Mouse (Mus musculus) heart, embryonic 14.5 days (tissue): ENCODE measurements at regions not wholly inside any gene's neighbourhood (a gene's known extent, or its start where the extent isn't known, plus 50 kb on each side); places are given as distances from the start of the nearest gene placed in this dataset.
"Not testable (repeated sequence)": the region's sequence is repeated elsewhere in the genome, so short reads cannot be mapped to it uniquely, and the experiment has no call there.

ENCODE experiments used
- ATAC-seq: fragments of 200-750 bp; cut with Nextera tagmentation; 2 replicates; pipeline ENCODE4 v1.8.0; 2017; ENCODE audit warnings: low read depth, moderate TSS enrichment; ENCODE audit not compliant: insufficient number of reproducible peaks, insufficient read depth, low FRiP score
- H3K27ac ChIP-seq, 2 experiments: fragments of 200-500 bp in 1 of 2; fragments of 300-500 bp in 1 of 2; sonication (generic) in 1 of 2; replicated peaks in 1 of 2; 2 replicates each; pipeline ENCODE4 v1.5.1; 2012 to 2014; ENCODE audit warnings: low read depth in 2 of 2, low read length in 2 of 2, control low read depth in 1 of 2, mild to moderate bottlenecking in 1 of 2, mixed read lengths in 1 of 2; ENCODE audit not compliant: control insufficient read depth in 1 of 2, insufficient read depth in 1 of 2
- H3K27me3 ChIP-seq: fragments of 300-500 bp; sonication (generic); 2 replicates; pipeline ENCODE4 v1.6.1; 2014; ENCODE audit warnings: mild to moderate bottlenecking, low read length, control low read depth; ENCODE audit not compliant: control insufficient read depth, insufficient read depth
- H3K36me3 ChIP-seq: fragments of 300-500 bp; sonication (generic); 2 replicates; pipeline ENCODE4 v1.6.1; 2014; ENCODE audit warnings: mild to moderate bottlenecking, control low read depth, low read length, mixed read lengths; ENCODE audit not compliant: control insufficient read depth, insufficient read depth
- H3K4me1 ChIP-seq, 2 experiments: fragments of 200-500 bp in 1 of 2; fragments of 300-500 bp in 1 of 2; sonication (generic) in 1 of 2; 2 replicates each; pipeline ENCODE4 v1.6.1; 2012 to 2014; ENCODE audit warnings: low read length in 2 of 2, control low read depth in 1 of 2, mixed read lengths in 1 of 2; ENCODE audit not compliant: control insufficient read depth in 2 of 2, insufficient read depth in 2 of 2
- H3K4me2 ChIP-seq: fragments of 300-500 bp; sonication (generic); 2 replicates; pipeline ENCODE4 v1.6.1; 2014; ENCODE audit warnings: mild to moderate bottlenecking, low read length
- H3K4me3 ChIP-seq, 2 experiments: fragments of 200-500 bp in 1 of 2; fragments of 300-500 bp in 1 of 2; sonication (generic) in 1 of 2; 2 replicates each; pipeline ENCODE4 v1.5.1; 2012 to 2014; ENCODE audit warnings: low read length in 2 of 2, mild to moderate bottlenecking in 2 of 2, control low read depth in 1 of 2, low read depth in 1 of 2, moderate library complexity in 1 of 2; ENCODE audit not compliant: control insufficient read depth in 1 of 2, insufficient read depth in 1 of 2
- H3K9ac ChIP-seq: fragments of 300-500 bp; sonication (generic); 2 replicates; pipeline ENCODE4 v1.6.1; 2014; ENCODE audit warnings: mild to moderate bottlenecking, low read length
- H3K9me3 ChIP-seq: fragments of 300-500 bp; sonication (generic); 2 replicates; pipeline ENCODE4 v1.6.1; 2016; ENCODE audit warnings: low read length, control low read depth; ENCODE audit not compliant: control insufficient read depth
- WGBS: fragments of 180-500 bp; shearing (Covaris S2); extraction: QIAGEN DNeasy Blood & Tissue Kit; methylation state at CpG from one replicate; pipeline ENCODE4 v1.1.7; 2014; 5-methylcytosine and 5-hydroxymethylcytosine counted together

DNA sequence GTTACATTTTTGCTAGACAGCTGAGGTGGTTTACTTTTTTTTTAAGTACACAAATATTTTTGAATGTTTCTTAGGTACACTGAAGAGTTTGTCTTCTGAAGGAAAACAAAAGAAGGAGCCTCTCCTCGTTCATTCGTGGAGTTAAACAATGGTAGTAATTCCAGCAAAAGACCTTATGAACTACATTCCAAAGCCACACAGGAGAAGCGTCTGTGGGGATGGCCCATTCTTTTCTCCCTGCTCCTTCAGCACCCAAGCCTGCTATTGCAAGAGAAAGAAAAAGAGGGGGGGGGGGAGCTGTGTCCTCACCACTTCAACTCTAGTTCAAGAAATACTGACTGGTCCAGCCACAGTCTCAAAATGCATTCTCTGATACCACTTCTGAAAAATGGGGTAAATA lies 87.4 kb downstream of the Nr2f2 start:
- H3K27ac ChIP-seq: no peak overlapping the region
- H3K27me3 ChIP-seq: peaks cover 63% of the 10 kb centered on the region
- H3K36me3 ChIP-seq: no peaks in the 10 kb centered on the region
- ATAC-seq: no peak
- H3K4me2 ChIP-seq: no peak overlapping the region
- no peak overlapping the region for H3K4me3 ChIP-seq
- WGBS: 14% methylated on average over 3 of the region's 3 CpGs
- H3K4me1 ChIP-seq: peaks cover 12% of the 10 kb centered on the region in 2 experiments
- H3K9me3 ChIP-seq: no peaks in the 10 kb centered on the region
- no peak overlapping the region for H3K9ac ChIP-seq

DNA sequence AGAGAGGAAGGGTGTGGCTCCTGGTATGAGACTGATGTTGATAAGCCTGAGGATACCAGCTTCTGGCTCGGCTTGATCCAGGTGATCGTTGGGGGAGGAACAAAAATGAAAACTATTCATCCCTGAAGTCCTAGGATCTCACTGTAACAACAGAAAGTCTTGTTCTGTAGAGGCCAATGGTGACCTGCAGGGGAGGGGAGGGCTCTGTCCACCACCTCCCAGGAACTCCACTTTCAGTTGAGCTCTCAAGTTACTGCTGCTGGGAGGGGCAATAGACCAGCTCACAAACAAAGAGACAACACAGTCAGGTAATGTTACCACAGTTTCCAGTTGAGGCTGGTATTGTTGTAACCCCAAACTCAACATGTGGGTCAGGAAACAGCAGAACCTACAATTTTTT lies 90.5 kb downstream of the Nr2f2 start:
- Histone ChIP-seq H3K4me2 (no peak overlapping the region), H3K9me3 (no peaks in the 10 kb centered on the region), H3K4me3 (no peak overlapping the region), H3K4me1 (peaks cover 8 to 9% of the 10 kb centered on the region in 2 experiments), H3K36me3 (no peaks in the 10 kb centered on the region), H3K27ac (no peak overlapping the region), H3K9ac (no peak overlapping the region), H3K27me3 (peaks cover 34% of the 10 kb centered on the region)
- WGBS: 56% methylated on average over 2 of the region's 2 CpGs
- ATAC-seq: no peak

DNA sequence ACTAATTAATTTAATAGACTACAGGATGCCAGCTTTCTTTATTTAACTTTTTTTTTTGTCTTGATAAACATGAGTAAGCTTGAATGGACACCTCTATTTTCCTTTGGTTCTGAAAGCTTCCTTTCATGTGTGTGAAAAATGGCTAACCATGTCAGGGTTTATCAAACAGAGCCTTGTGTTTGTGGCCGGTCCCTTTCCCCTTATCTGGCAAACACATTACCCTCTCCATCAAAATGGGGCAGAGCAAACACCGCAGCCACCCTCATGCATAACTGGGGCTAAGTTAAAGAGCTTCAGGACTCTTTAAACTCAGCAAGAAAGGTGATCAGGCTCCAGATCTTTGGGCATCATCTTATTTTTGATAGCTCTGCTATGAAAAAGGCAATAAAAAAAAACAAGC lies 92.2 kb downstream of the Nr2f2 start:
- H3K36me3 ChIP-seq: no peaks in the 10 kb centered on the region
- 25% methylated on average over 2 of the region's 2 CpGs for WGBS
- H3K4me2 ChIP-seq: no peak overlapping the region

DNA sequence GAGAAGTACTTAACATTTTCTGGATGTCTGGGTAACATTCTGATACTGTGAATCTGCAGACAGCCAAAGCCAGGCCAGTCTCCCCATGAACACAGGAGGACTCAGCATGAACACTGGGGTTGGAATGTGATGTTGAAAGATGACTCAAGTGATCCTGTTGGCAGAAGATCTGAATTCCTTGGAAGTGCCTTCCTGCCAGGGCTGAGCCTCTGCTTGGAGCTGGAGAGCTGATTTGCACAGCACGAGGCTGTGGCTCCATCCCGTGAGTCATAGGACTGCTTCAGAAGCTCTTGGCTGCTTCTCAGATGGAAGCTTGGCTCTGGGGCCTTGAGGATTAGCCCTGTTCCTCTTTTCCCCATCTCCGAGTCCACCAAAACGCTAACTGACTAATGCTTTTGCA lies 99.5 kb downstream of the Nr2f2 start:
- peak; percentile 72; the same call in 1 of the 2 replicates for ATAC-seq
- WGBS: 21% methylated on average over 4 of the region's 4 CpGs

More for the DNA sequence above, 92.2 kb downstream of the Nr2f2 start:
- Histone ChIP-seq H3K9me3 (no peaks in the 10 kb centered on the region), H3K27me3 (peaks cover 16% of the 10 kb centered on the region), H3K4me1 (no peaks in the 10 kb centered on the region), H3K27ac (no peak overlapping the region), H3K4me3 (no peak overlapping the region), H3K9ac (no peak overlapping the region)
- ATAC-seq: no peak

DNA sequence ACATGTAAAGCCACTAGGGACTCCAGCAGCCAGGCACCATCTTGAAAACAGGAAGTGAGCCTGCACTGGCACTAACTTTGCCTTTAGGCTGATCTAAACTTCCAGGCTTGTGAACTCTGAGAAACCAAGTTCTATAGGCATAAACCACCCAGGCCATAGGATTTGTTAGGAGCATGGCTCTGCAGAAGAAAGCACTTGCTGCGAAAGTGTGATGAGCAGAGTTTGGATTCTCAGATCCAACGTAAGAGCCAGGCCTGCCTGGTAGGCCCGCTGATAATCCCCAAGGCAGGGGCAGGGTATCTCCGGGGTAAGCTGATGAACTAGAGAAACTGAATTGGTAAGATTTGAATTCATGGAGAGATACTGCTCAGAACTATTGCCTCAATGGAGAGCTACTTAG lies 109.7 kb downstream of the Nr2f2 start:
- Histone ChIP-seq H3K27ac (no peak overlapping the region), H3K27me3 (no peaks in the 10 kb centered on the region), H3K9me3 (no peaks in the 10 kb centered on the region), H3K36me3 (no peaks in the 10 kb centered on the region), H3K9ac (no peak overlapping the region), H3K4me1 (no peaks in the 10 kb centered on the region), H3K4me3 (no peak overlapping the region), H3K4me2 (no peak overlapping the region)
- no peak for ATAC-seq
- 88% methylated on average over 4 of the region's 4 CpGs for WGBS

More for the DNA sequence above, 99.5 kb downstream of the Nr2f2 start:
- Histone ChIP-seq H3K4me2 (no peak overlapping the region), H3K36me3 (no peaks in the 10 kb centered on the region), H3K9me3 (no peaks in the 10 kb centered on the region), H3K27me3 (no peaks in the 10 kb centered on the region), H3K27ac (no peak overlapping the region), H3K4me3 (no peak overlapping the region), H3K9ac (no peak overlapping the region), H3K4me1 (no peaks in the 10 kb centered on the region)

DNA sequence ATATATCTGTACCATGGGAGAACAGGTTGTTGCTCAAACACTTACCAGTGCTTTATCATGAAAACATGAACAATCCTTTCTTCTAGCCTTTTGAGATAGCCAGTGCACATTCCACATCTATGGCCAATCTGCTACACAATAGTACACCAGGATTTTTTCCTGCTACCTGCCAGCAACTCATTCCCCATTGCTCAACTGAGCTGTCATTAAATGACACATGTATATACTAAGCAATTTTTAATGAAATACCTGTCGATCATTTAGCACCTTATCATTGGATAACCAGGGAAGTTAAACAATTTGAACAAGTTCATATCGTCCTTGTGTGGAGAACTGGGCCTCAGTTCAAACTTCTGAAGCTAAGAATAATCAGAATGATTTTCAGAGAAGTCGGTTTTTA lies 111.5 kb downstream of the Nr2f2 start:
- no peak overlapping the region for H3K9ac ChIP-seq
- H3K27me3 ChIP-seq: no peaks in the 10 kb centered on the region
- WGBS: 68% methylated on average over 3 of the region's 3 CpGs
- ATAC-seq: no peak
- no peaks in the 10 kb centered on the region for H3K9me3 ChIP-seq
- H3K4me3 ChIP-seq: no peak overlapping the region
- no peak overlapping the region for H3K4me2 ChIP-seq
- no peaks in the 10 kb centered on the region for H3K4me1 ChIP-seq
- no peaks in the 10 kb centered on the region for H3K36me3 ChIP-seq
- H3K27ac ChIP-seq: no peak overlapping the region

DNA sequence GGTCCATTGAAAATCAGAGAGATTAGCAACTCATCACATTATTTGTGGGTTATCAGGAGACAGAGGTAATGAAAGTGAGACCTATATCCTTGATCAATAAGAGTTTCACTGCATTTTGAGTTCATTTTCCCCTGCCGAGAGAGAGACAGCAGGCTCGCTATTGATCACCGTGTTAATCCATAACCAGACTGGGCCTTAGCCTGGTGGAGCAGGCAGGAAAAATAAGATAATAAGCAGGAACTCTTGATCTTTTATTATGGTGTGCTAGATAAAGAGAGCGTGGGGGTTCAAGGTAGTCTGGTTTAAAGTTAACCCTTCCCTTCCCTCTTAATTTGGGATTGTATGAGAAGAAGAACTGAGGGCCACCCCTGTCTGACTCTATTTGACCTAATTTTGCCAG lies 113.3 kb downstream of the Nr2f2 start:
- H3K4me3 ChIP-seq: no peak overlapping the region
- H3K27ac ChIP-seq: no peak overlapping the region
- 71% methylated on average over 4 of the region's 4 CpGs for WGBS
- H3K9ac ChIP-seq: no peak overlapping the region
- no peaks in the 10 kb centered on the region for H3K27me3 ChIP-seq
- H3K4me2 ChIP-seq: no peak overlapping the region
- no peaks in the 10 kb centered on the region for H3K4me1 ChIP-seq
- no peaks in the 10 kb centered on the region for H3K9me3 ChIP-seq
- ATAC-seq: no peak
- no peaks in the 10 kb centered on the region for H3K36me3 ChIP-seq

DNA sequence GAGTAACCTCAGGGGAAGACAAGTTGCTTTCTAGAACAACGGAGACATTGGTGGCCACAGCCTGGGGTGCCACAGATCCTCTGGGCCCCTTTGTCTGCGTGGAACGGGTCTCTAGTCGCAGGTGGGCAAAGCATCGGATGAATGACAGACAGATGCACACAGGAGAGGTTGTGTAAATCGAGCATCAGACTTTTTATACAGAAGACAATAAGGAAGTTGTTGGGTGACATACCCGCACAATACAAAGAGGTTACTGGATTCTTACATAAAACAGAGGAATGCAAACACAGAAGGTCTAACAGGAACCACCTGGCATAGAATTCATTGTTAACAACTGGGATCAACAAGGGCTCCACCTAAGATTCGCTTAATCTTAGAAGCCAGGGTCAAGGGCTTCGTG lies 127.5 kb downstream of the Nr2f2 start:
- H3K4me2 ChIP-seq, ATAC-seq, H3K4me1 ChIP-seq, H3K9me3 ChIP-seq, H3K9ac ChIP-seq, H3K4me3 ChIP-seq, H3K36me3 ChIP-seq, H3K27me3 ChIP-seq, H3K27ac ChIP-seq: not testable (repeated sequence)
- WGBS: 87% methylated on average over 9 of the region's 9 CpGs
